Mouse (Mus musculus) ES-E14 (cell line): ENCODE measurements around the gene Txlng. TPM values are rescaled to one million over a fixed set of nuclear protein-coding genes. Genes with fewer than 3 reads are reported as not detected.
"Not testable (repeated sequence)": the region's sequence is repeated elsewhere in the genome, so short reads cannot be mapped to it uniquely, and the experiment has no call there.

Experiments used
- DNase-seq: peaks from one replicate; pipeline ENCODE4 v3.0.0-alpha.2; 2013; ENCODE audit warnings: low read depth, low spot score
- H3K27ac ChIP-seq: 2 replicates; pipeline ENCODE4 v1.5.1; 2012; ENCODE audit warnings: low read depth, mild to moderate bottlenecking, low read length, moderate library complexity, mixed read lengths; ENCODE audit not compliant: poor library complexity, insufficient read depth, severe bottlenecking
- H3K36me3 ChIP-seq: 2 replicates; pipeline ENCODE4 v1.6.1; 2012; ENCODE audit warnings: mild to moderate bottlenecking, low read length, moderate library complexity, mixed read lengths; ENCODE audit not compliant: control insufficient read depth, poor library complexity, insufficient read depth, severe bottlenecking
- H3K4me1 ChIP-seq, 2 experiments: fragments of 150-350 bp in 1 of 2; sonication (generic) in 1 of 2; 2 replicates each; pipeline ENCODE4 v1.6.1; 2012; ENCODE audit warnings: low read length in 2 of 2, mild to moderate bottlenecking in 1 of 2, mixed read lengths in 1 of 2; ENCODE audit not compliant: control insufficient read depth in 2 of 2, insufficient read depth in 2 of 2, poor library complexity in 1 of 2
- H3K4me3 ChIP-seq, 2 experiments: fragments of 150-350 bp in 1 of 2; sonication (generic) in 1 of 2; 2 replicates each; pipeline ENCODE4 v1.5.1; 2012; ENCODE audit warnings: low read length in 2 of 2, low read depth in 1 of 2, mild to moderate bottlenecking in 1 of 2, mixed read lengths in 1 of 2; ENCODE audit not compliant: insufficient read depth in 1 of 2, poor library complexity in 1 of 2, severe bottlenecking in 1 of 2
- H3K9ac ChIP-seq: 2 replicates; pipeline ENCODE4 v1.6.1; 2012; ENCODE audit warnings: low read depth, mild to moderate bottlenecking, low read length, mixed read lengths; ENCODE audit not compliant: poor library complexity, insufficient read depth, severe bottlenecking
- H3K9me3 ChIP-seq: fragments of 150-350 bp; sonication (generic); 2 replicates; pipeline ENCODE4 v1.6.1; 2012; ENCODE audit warnings: low read depth, mild to moderate bottlenecking, low read length; ENCODE audit not compliant: control insufficient read depth, insufficient read depth
- CHD2 ChIP-seq: IDR thresholded peaks from 2 replicates; pipeline ENCODE4 v1.6.1; 2014; ENCODE audit warnings: mild to moderate bottlenecking, low read depth, low read length, inconsistent platforms
- HCFC1 ChIP-seq: IDR thresholded peaks from 2 replicates; pipeline ENCODE4 v1.6.1; 2012; ENCODE audit warnings: low read length, inconsistent platforms, borderline replicate concordance; ENCODE audit not compliant: insufficient read depth
- MAFK ChIP-seq: IDR thresholded peaks from 2 replicates; pipeline ENCODE4 v1.6.1; 2014; ENCODE audit warnings: mild to moderate bottlenecking, low read depth, low read length, inconsistent platforms; ENCODE audit not compliant: insufficient read depth
- ZC3H11A ChIP-seq: IDR thresholded peaks from 2 replicates; pipeline ENCODE4 v1.6.1; 2012; ENCODE audit warnings: low read depth, mild to moderate bottlenecking, inconsistent platforms, low read length, borderline replicate concordance
- ZNF384 ChIP-seq: IDR thresholded peaks from 2 replicates; pipeline ENCODE4 v1.6.1; 2012; ENCODE audit warnings: low read depth, low read length, inconsistent platforms
- in situ Hi-C, 2 experiments: fragments of 600-800 bp; cut with MboI; formaldehyde crosslinking; loops; one replicate each; pipeline ENCODE4 v1.15.1; 2025; ENCODE audit warnings: low sequenced_read_pairs in 2 of 2, inconsistent platforms in 1 of 2; ENCODE audit not compliant: unreplicated experiment in 2 of 2
- total RNA-seq: library from RNA; depleted of rRNA; stranded (reverse); fragments of 300-350 nt; gene quantifications from 2 replicates; pipeline ENCODE4 v1.2.3, GENCODE M21; 2012

Txlng gene
- total RNA-seq, 1 experiment, result 42.4 TPM

GRCm38 (mm10) chrX:162828016-162828415 is 1.2 kb downstream of the Txlng start:
- in situ Hi-C loops, result no loop called here
- H3K36me3 ChIP-seq, result no peaks in the 10 kb centered on the region; the same call in 1 of the 2 replicates
- H3K9me3 ChIP-seq, result no peaks in the 10 kb centered on the region
- peak overlapping the region; percentile 83 to 99 for H3K4me3 ChIP-seq
- no peak for DNase-seq
- peaks cover 1 to 11% of the 10 kb centered on the region in 2 experiments; a peak in 1 of 4 replicates for H3K4me1 ChIP-seq
- H3K9ac ChIP-seq, result peak overlapping the region; percentile 99; the same call in 1 of the 2 replicates
- H3K27ac ChIP-seq, result no peak overlapping the region; the same call in 1 of the 2 replicates
- TF ChIP-seq MAFK (no peak), HCFC1 (no peak), ZNF384 (no peak), ZC3H11A (no peak), CHD2 (no peak)

GRCm38 (mm10) chrX:162800371-162800770 is 28.9 kb downstream of the Txlng start:
- H3K27ac ChIP-seq, result no peak overlapping the region
- H3K4me1 ChIP-seq, result no peaks in the 10 kb centered on the region
- DNase-seq, result peak; percentile 52
- H3K36me3 ChIP-seq, result peaks cover 8% of the 10 kb centered on the region
- in situ Hi-C loops, result no loop called here
- H3K9ac ChIP-seq, result no peak overlapping the region
- H3K4me3 ChIP-seq, result no peak overlapping the region
- H3K9me3 ChIP-seq, result no peaks in the 10 kb centered on the region
- TF ChIP-seq ZC3H11A (no peak), ZNF384 (no peak), HCFC1 (no peak), MAFK (no peak), CHD2 (no peak)

- H3K4me1 ChIP-seq, in situ Hi-C loops, H3K9ac ChIP-seq, H3K36me3 ChIP-seq, H3K27ac ChIP-seq, H3K4me3 ChIP-seq, DNase-seq, H3K9me3 ChIP-seq: not testable (repeated sequence)
Measured at GRCm38 (mm10) chrX:162791392-162791791, 37.9 kb downstream of the Txlng start.

GRCm38 (mm10) chrX:162788372-162788771 is 40.9 kb downstream of the Txlng start:
- in situ Hi-C loops, result no loop called here
- Histone ChIP-seq H3K4me1 (no peaks in the 10 kb centered on the region), H3K36me3 (peaks cover 12% of the 10 kb centered on the region), H3K9ac (no peak overlapping the region), H3K4me3 (no peak overlapping the region), H3K27ac (no peak overlapping the region), H3K9me3 (no peaks in the 10 kb centered on the region)
- no peak for DNase-seq
- TF ChIP-seq ZC3H11A, result no peak
- 0 out of 2 replicates have a peak, but pooled peaks have one; percentile 14 for TF ChIP-seq CHD2
- TF ChIP-seq HCFC1, result no peak
- TF ChIP-seq MAFK, result no peak
- TF ChIP-seq ZNF384, result no peak

- TF ChIP-seq HCFC1 (no peak), ZNF384 (no peak), MAFK (no peak), CHD2 (no peak), ZC3H11A (no peak)
- in situ Hi-C loops, result no loop called here
Measured at GRCm38 (mm10) chrX:162770726-162771125, 58.5 kb downstream of the Txlng start.

More at GRCm38 (mm10) chrX:162770726-162771125, 58.5 kb downstream of the Txlng start:
- Histone ChIP-seq H3K9ac (no peak overlapping the region), H3K36me3 (peaks cover 16% of the 10 kb centered on the region; the same call in 1 of the 2 replicates), H3K9me3 (no peaks in the 10 kb centered on the region), H3K4me3 (no peak overlapping the region), H3K4me1 (0 out of 4 replicates have a peak, but pooled peaks cover 0 to 2% of the 10 kb centered on the region in 2 experiments), H3K27ac (no peak overlapping the region)
- no peak for DNase-seq
